Mouse (Mus musculus) frontal cortex, adult (tissue): ENCODE data around the gene Slc25a21.

Experiments used
- ATAC-seq: cut with Nextera tagmentation; 2 replicates; pipeline ENCODE4 v1.9.2; 2017; ENCODE audit warnings: mild to moderate bottlenecking, moderate library complexity, mixed read lengths; ENCODE audit not compliant: low TSS enrichment

The Slc25a21 gene

GRCm38 (mm10) chr12:57184401-57185147 is 12.7 kb downstream of the Slc25a21 start:
- ATAC-seq, result no peak

- no peak for ATAC-seq
These were observed 17.6 kb downstream of the Slc25a21 start for GRCm38 (mm10) chr12:57179465-57180188.

GRCm38 (mm10) chr12:57178818-57179217 is 18.5 kb downstream of the Slc25a21 start:
- ATAC-seq, result no peak

- ATAC-seq, result no peak
These were observed 34.0 kb downstream of the Slc25a21 start for GRCm38 (mm10) chr12:57163294-57163693.

GRCm38 (mm10) chr12:57162840-57163239 is 34.4 kb downstream of the Slc25a21 start:
- ATAC-seq, result no peak

GRCm38 (mm10) chr12:57159904-57160303 is 37.4 kb downstream of the Slc25a21 start:
- ATAC-seq, result no peak

- no peak for ATAC-seq
These were observed 39.0 kb downstream of the Slc25a21 start for GRCm38 (mm10) chr12:57158266-57158665.

- no peak for ATAC-seq
These were observed 58.3 kb downstream of the Slc25a21 start for GRCm38 (mm10) chr12:57138937-57139336.

GRCm38 (mm10) chr12:57137809-57138208 is 59.5 kb downstream of the Slc25a21 start:
- no peak for ATAC-seq

- ATAC-seq, result no peak
These were observed 78.7 kb downstream of the Slc25a21 start for GRCm38 (mm10) chr12:57118602-57119001.

GRCm38 (mm10) chr12:57115516-57115915 is 81.8 kb downstream of the Slc25a21 start:
- no peak for ATAC-seq

GRCm38 (mm10) chr12:57109363-57109762 is 87.9 kb downstream of the Slc25a21 start:
- ATAC-seq, result no peak

GRCm38 (mm10) chr12:57102322-57102721 is 95.0 kb downstream of the Slc25a21 start:
- ATAC-seq, result peak; percentile 84

- ATAC-seq, result no peak
These were observed 96.7 kb downstream of the Slc25a21 start for GRCm38 (mm10) chr12:57100549-57100948.

- ATAC-seq, result no peak
These were observed 98.2 kb downstream of the Slc25a21 start for GRCm38 (mm10) chr12:57099066-57099465.

GRCm38 (mm10) chr12:57098371-57098770 is 98.9 kb downstream of the Slc25a21 start:
- ATAC-seq, result no peak

GRCm38 (mm10) chr12:57093107-57093506 is 104.2 kb downstream of the Slc25a21 start:
- no peak for ATAC-seq

GRCm38 (mm10) chr12:57084519-57084918 is 112.8 kb downstream of the Slc25a21 start:
- ATAC-seq, result no peak

- no peak for ATAC-seq
These were observed 113.7 kb downstream of the Slc25a21 start for GRCm38 (mm10) chr12:57083533-57083932.

- ATAC-seq, result no peak
These were observed 120.7 kb downstream of the Slc25a21 start for GRCm38 (mm10) chr12:57076606-57077005.

GRCm38 (mm10) chr12:57072616-57073015 is 124.7 kb downstream of the Slc25a21 start:
- ATAC-seq, result no peak

GRCm38 (mm10) chr12:57068607-57069006 is 128.7 kb downstream of the Slc25a21 start:
- ATAC-seq, result 0 out of 2 replicates have a peak, but pooled peaks have one; percentile 23

GRCm38 (mm10) chr12:57019737-57020136 is 177.5 kb downstream of the Slc25a21 start:
- ATAC-seq, result no peak
